Mouse (Mus musculus) T-helper 17 cell (primary cell): ENCODE data around the gene Dido1.

Source experiments
- in situ Hi-C, 2 experiments: fragments of 300-600 bp; cut with MboI, MseI; formaldehyde crosslinking; loops; 1 replicate in 1 of 2; 2 replicates in 1 of 2; pipeline ENCODE4 v1.15.1; 2025; ENCODE audit warnings: high pct_unique_total_duplicates in 2 of 2

Gene Dido1

GRCm38 (mm10) chr2:180709923-180710272 lies at the start of gene Dido1, which contains the start of gene Gid8:
Gene Dido1 (minus strand): TSS chr2:180709999.
Gene Gid8 (plus strand): TSS chr2:180710117.
- in situ Hi-C loops = loop anchor here (10.0 to 25.0 kb wide), 4 partner anchors 125 to 877 kb away; partner anchors contain the start of genes Arfrp1 (in 1 of the 2), Dnajc5 (in 1 of the 2), Mrgbp (in 1 of the 2) and Ogfr (in 1 of the 2)

- in situ Hi-C loops = no loop called here
Observed at GRCm38 (mm10) chr2:180758513-180759263, 48.9 kb upstream of the Dido1 start.

- in situ Hi-C loops = no loop called here
Observed at GRCm38 (mm10) chr2:180756786-180757185, 47.0 kb upstream of the Dido1 start.

- in situ Hi-C loops = no loop called here
Observed at GRCm38 (mm10) chr2:180755896-180756295, 46.1 kb upstream of the Dido1 start.

- in situ Hi-C loops = no loop called here
Observed at GRCm38 (mm10) chr2:180754976-180755688, 45.3 kb upstream of the Dido1 start.

- in situ Hi-C loops = no loop called here
Observed at GRCm38 (mm10) chr2:180748904-180749303, 39.1 kb upstream of the Dido1 start.

- in situ Hi-C loops = no loop called here
Observed at GRCm38 (mm10) chr2:180746569-180747192, 36.9 kb upstream of the Dido1 start.

GRCm38 (mm10) chr2:180745248-180745927 lies 35.6 kb upstream of the Dido1 start:
- in situ Hi-C loops = no loop called here

GRCm38 (mm10) chr2:180743321-180743720 lies 33.5 kb upstream of the Dido1 start:
- in situ Hi-C loops = loop anchor here (5.0 kb wide), 3 partner anchors 66 to 161 kb away; partner anchors contain the start of gene Mrgbp (in 1 of the 2)

GRCm38 (mm10) chr2:180742820-180743219 lies 33.0 kb upstream of the Dido1 start:
- in situ Hi-C loops = loop anchor here (5.0 kb wide), 3 partner anchors 66 to 161 kb away; partner anchors contain the start of gene Mrgbp (in 1 of the 2)

- in situ Hi-C loops = loop anchor here (5.0 kb wide), 3 partner anchors 64 to 159 kb away; partner anchors contain the start of gene Mrgbp (in 1 of the 2)
Observed at GRCm38 (mm10) chr2:180741421-180741820, 31.6 kb upstream of the Dido1 start.

- in situ Hi-C loops = loop anchor here (5.0 kb wide), 3 partner anchors 63 to 158 kb away; partner anchors contain the start of gene Mrgbp (in 1 of the 2)
Observed at GRCm38 (mm10) chr2:180740349-180740748, 30.6 kb upstream of the Dido1 start.

GRCm38 (mm10) chr2:180737984-180738383 lies 28.2 kb upstream of the Dido1 start:
- in situ Hi-C loops = no loop called here

- in situ Hi-C loops = no loop called here
Observed at GRCm38 (mm10) chr2:180735232-180735631, 25.4 kb upstream of the Dido1 start.

- in situ Hi-C loops = no loop called here
Observed at GRCm38 (mm10) chr2:180731984-180732383, 22.2 kb upstream of the Dido1 start.

- in situ Hi-C loops = no loop called here
Observed at GRCm38 (mm10) chr2:180731036-180731435, 21.2 kb upstream of the Dido1 start.

GRCm38 (mm10) chr2:180727613-180728021 lies 17.8 kb upstream of the Dido1 start:
- in situ Hi-C loops = no loop called here

GRCm38 (mm10) chr2:180726658-180727442 lies 17.1 kb upstream of the Dido1 start:
- in situ Hi-C loops = no loop called here

- in situ Hi-C loops = no loop called here
Observed at GRCm38 (mm10) chr2:180725856-180726629, 16.2 kb upstream of the Dido1 start.

GRCm38 (mm10) chr2:180725414-180725778 lies 15.6 kb upstream of the Dido1 start:
- in situ Hi-C loops = no loop called here
